ENCODE assay signal across 8 mouse cellular contexts in genomic region chr11:77607538-77608455, GRCm38 (mm10). TPM values are rescaled to one million over a fixed set of nuclear protein-coding genes. Genes with fewer than 3 reads are reported as not detected.
DNase-seq lines count a peak whose midpoint lies in the region; ATAC-seq lines count a peak whose summit lies in the region.

Taok1 (minus strand) TSS chr11:77607815.

- peak within 1 kb of the TSS; percentile 99 for H3K9ac ChIP-seq in lung, embryonic 16.5 days (ENCODE audit: low read length)

- H3K27me3 ChIP-seq in lung, embryonic 16.5 days (ENCODE audit: control insufficient read depth, insufficient read depth, low read depth, low read length) = no peaks in the 10 kb centered on the region

- peak within 1 kb of the TSS; percentile 94 for H3K4me2 ChIP-seq in lung, embryonic 16.5 days (ENCODE audit: low read depth, low read length)

- WGBS in lung, embryonic 16.5 days = 1% methylated on average over 58 of the region's 71 CpGs

- peak; percentile 91 to 94 for ATAC-seq in hematopoietic stem cell, adult 5-6 weeks (replicated peaks in 1 of 2; ENCODE audit: insufficient read depth in 1 of 2, low FRiP score in 2 of 2, low TSS enrichment in 1 of 2, low read depth in 1 of 2, poor library complexity in 2 of 2, severe bottlenecking in 2 of 2)
- peak; percentile 94 for ATAC-seq in lung, embryonic 16.5 days (ENCODE audit: low read depth)

- H3K4me1 ChIP-seq in lung, embryonic 16.5 days (replicated peaks; ENCODE audit: control insufficient read depth, insufficient read depth, low read length) = peaks cover 13% of the 10 kb centered on the region

- no peaks in the 10 kb centered on the region for H3K36me3 ChIP-seq in lung, embryonic 16.5 days (ENCODE audit: control insufficient read depth, insufficient read depth, low read length)

- peak within 1 kb of the TSS; percentile 100 for H3K4me3 ChIP-seq in lung, embryonic 16.5 days (ENCODE audit: low read length)

- peak within 1 kb of the TSS; percentile 97 for H3K27ac ChIP-seq in lung, embryonic 16.5 days (ENCODE audit: low read length)

- no peaks in the 10 kb centered on the region for H3K9me3 ChIP-seq in lung, embryonic 16.5 days (ENCODE audit: control insufficient read depth, low read length)

- peak; percentile 87 for DNase-seq in MEL-GATA-1-ER (ENCODE audit: extremely low read depth, low read depth)
- peak; percentile 94 for DNase-seq in cerebellum, adult 8-10 months
- peak; percentile 98 for DNase-seq in forelimb bud, embryonic 11.5 days (ENCODE audit: low read depth, low spot score)
- DNase-seq in layer of hippocampus, adult 9-10 months (ENCODE audit: low spot score) = peak; percentile 94
- peak; percentile 82 for DNase-seq in ovary, postnatal 10 days (ENCODE audit: low spot score)
- peak; percentile 95 to 98 for DNase-seq in thymus, postnatal 10 days (ENCODE audit: low spot score in 2 of 2)

RNA-seq across cellular contexts. Expression of gene Taok1, which starts in this region (rescaled TPM):
- 56.6 and 65.5 TPM in 2 replicates for total RNA-seq in hematopoietic stem cell, adult 5-6 weeks (2017)
- 14.8 and 14.9 TPM in 2 replicates for polyA plus RNA-seq in lung, embryonic 16.5 days (2015; fragmentation: Nextera tagmentation; extraction: Ambion mirVana)

Comparison
In these comparisons a context has a peak if more than half of its experiments do, and no peak if none do; other contexts are left out.
1. Peak in every context shown above with its lines: DNase-seq, ATAC-seq, H3K4me3 ChIP-seq and H3K27ac ChIP-seq.